Mouse (Mus musculus) embryonic facial prominence, embryonic 10.5 days (tissue): ENCODE results near the gene Rbms1. TPM values are rescaled to one million over a fixed set of nuclear protein-coding genes. Genes with fewer than 3 reads are reported as not detected.

Experiments
- DNase-seq: peaks from one replicate; pipeline ENCODE4 v3.0.0-alpha.2; 2017; ENCODE audit warnings: low spot score
- H3K27ac ChIP-seq: fragments of 300-500 bp; sonication (generic); replicated peaks from 2 replicates; pipeline ENCODE4 v1.5.1; 2016; ENCODE audit warnings: mild to moderate bottlenecking
- H3K27me3 ChIP-seq: fragments of 300-500 bp; sonication (generic); replicated peaks from 2 replicates; pipeline ENCODE4 v1.6.1; 2016; ENCODE audit warnings: low read depth, mild to moderate bottlenecking; ENCODE audit not compliant: poor library complexity, severe bottlenecking
- H3K36me3 ChIP-seq: fragments of 300-500 bp; sonication (generic); replicated peaks from 2 replicates; pipeline ENCODE4 v1.6.1; 2016; ENCODE audit warnings: mild to moderate bottlenecking, moderate library complexity
- H3K4me1 ChIP-seq: fragments of 300-500 bp; sonication (generic); 2 replicates; pipeline ENCODE4 v1.6.1; 2016
- H3K4me3 ChIP-seq: fragments of 300-500 bp; sonication (generic); 2 replicates; pipeline ENCODE4 v1.5.1; 2016; ENCODE audit warnings: mild to moderate bottlenecking, moderate library complexity
- H3K9me3 ChIP-seq: fragments of 300-500 bp; sonication (generic); 2 replicates; pipeline ENCODE4 v1.6.1; 2016; ENCODE audit warnings: mild to moderate bottlenecking
- WGBS: fragments of 180-500 bp; shearing (Covaris S2); methylation state at CpG from one replicate; pipeline ENCODE4 v1.1.7; 2016; 5-methylcytosine and 5-hydroxymethylcytosine counted together
- polyA plus RNA-seq: library from polyadenylated mRNA; unstranded; fragments of >200 nt; fragmentation: Nextera tagmentation; extraction: Ambion mirVana; gene quantifications from 2 replicates; pipeline ENCODE4 v1.2.1, GENCODE M21; 2016

Rbms1 gene
- polyA plus RNA-seq, 1 experiment from 2014 or later, result 106 TPM

DNA sequence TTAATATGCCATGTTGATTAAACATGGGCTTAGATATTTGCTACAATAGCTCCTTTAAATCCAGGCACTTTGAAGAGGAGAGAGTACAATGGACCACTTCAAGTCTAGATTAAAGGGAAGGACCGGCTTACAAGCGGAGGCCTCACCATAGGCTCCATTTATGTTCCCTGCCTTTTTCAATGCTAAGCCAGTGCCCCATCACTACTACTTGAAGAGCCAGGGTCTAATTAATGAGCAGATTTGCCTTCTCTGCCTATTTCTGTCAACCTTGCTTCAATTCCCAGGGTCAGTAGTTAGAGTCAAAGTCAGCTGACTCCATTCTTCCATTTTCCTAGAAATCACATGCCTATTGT is 166.4 kb downstream of the Rbms1 start:
- H3K36me3 ChIP-seq, result peaks cover 43% of the 10 kb centered on the region
- H3K4me3 ChIP-seq, result no peak overlapping the region
- peaks cover 49% of the 10 kb centered on the region for H3K4me1 ChIP-seq
- H3K27ac ChIP-seq, result no peak overlapping the region
- WGBS, result 41% methylated on average over 2 of the region's 2 CpGs
- no peak for DNase-seq
- H3K27me3 ChIP-seq, result peaks cover 61% of the 10 kb centered on the region
- H3K9me3 ChIP-seq, result no peaks in the 10 kb centered on the region

DNA sequence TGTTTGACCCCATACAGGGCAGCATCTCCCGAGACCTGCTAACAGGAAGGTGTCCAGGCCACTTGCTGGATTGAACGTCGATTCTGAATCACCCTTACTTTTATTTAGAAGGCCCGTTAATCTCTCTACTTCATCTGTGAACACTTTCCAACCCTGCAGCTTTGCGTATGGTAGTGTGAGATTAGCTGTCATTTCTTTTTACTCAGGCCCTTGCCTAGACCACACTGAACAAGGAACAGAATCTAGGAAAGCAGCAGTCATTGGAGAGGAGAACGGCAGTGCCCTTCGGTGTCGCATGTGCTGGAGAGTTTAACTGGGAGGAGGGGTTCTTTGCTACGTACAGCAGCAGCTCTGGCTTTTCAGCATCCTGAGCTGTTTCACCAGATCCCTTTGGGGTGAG is 167.1 kb downstream of the Rbms1 start:
- Histone ChIP-seq H3K9me3 (no peaks in the 10 kb centered on the region), H3K36me3 (peaks cover 49% of the 10 kb centered on the region), H3K4me3 (no peak overlapping the region), H3K4me1 (peaks cover 42% of the 10 kb centered on the region), H3K27ac (peak overlapping the region; percentile 10; the same call in 1 of the 2 replicates), H3K27me3 (peaks cover 69% of the 10 kb centered on the region)
- no peak for DNase-seq
- WGBS, result 71% methylated on average over 9 of the region's 9 CpGs

DNA sequence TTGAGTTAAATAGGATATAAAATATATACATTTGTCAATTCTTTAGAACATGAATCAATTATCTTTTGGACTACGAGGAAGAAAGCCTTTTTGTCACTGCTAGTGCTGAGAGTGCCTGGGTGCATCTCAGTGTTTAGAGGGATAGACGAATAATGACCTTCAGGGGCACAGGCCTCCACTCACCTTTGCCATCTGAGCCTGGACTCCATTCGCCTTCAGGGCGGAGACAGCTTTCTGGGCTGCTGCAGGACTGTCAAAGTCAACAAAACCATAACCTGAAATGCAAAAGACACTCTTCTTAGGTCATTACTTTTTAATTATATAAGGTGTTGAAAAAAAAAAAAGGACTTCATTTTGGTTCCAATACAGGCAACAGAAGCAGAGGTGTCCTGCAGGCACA is 170.5 kb downstream of the Rbms1 start:
- H3K4me1 ChIP-seq, result peaks cover 33% of the 10 kb centered on the region
- H3K36me3 ChIP-seq, result peaks cover 73% of the 10 kb centered on the region
- WGBS, result 69% methylated on average over 4 of the region's 4 CpGs
- DNase-seq, result no peak
- no peak overlapping the region for H3K27ac ChIP-seq
- no peak overlapping the region for H3K4me3 ChIP-seq
- no peaks in the 10 kb centered on the region for H3K9me3 ChIP-seq
- peaks cover 58% of the 10 kb centered on the region for H3K27me3 ChIP-seq

DNA sequence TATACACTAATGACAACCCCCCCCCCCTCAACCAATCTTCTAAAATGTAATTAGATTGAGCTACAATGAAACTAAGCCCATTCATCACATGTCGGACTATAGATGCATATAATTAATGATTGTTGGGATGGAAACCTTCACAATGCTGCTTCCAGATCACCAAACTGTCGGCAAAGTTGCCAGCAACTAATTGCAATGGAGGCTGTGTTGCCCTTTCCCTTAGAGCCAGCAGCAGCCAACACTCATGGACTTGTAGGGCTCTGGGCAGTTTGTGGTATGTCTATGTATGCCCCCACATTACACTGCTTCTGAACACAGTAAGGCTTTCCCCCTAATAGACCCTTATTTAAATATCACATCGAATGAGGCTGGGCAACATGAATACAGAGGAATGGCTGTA is 173.9 kb downstream of the Rbms1 start:
- Histone ChIP-seq H3K27me3 (peaks cover 54% of the 10 kb centered on the region), H3K36me3 (peaks cover 59% of the 10 kb centered on the region), H3K4me1 (peaks cover 33% of the 10 kb centered on the region), H3K4me3 (no peak overlapping the region), H3K9me3 (no peaks in the 10 kb centered on the region), H3K27ac (no peak overlapping the region)
- 77% methylated on average over 3 of the region's 3 CpGs for WGBS
- DNase-seq, result no peak

DNA sequence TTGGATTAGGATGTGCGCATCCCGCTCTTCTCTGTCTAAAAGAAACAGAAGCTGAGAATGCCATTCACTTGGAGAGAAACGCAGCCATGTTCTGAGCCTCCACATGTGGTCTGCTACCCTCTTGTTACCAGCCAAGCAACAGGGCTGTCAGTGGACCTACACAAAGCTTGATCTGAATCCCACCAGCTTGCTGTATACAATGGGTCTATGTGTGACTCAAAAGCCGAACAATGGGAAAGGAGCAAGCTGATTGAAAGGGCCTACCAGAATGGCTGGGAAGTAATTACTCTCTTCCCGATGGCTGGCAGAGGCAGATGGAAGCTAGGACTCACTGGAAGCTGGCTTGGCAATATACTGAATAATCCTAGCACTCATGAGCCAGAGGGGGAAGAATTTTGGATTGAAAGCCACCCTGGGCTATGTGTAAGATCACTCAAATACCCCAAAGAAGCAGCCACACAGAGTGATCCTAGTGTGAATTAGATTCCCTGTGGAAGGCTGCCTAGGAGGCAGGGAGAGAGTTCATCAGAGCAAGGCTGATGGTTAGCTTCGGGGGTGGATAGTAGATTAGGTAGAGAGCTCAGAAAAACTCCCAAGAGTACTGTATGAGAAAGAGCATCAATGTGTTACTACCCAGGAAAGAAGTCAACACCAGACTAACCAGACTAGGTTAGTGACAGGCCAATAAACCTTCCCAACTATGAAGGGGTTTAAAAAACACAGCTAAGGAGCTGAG is 174.7 kb downstream of the Rbms1 start:
- 44% methylated on average over 6 of the region's 6 CpGs for WGBS
- H3K4me3 ChIP-seq, result no peak overlapping the region
- H3K9me3 ChIP-seq, result no peaks in the 10 kb centered on the region
- H3K27me3 ChIP-seq, result peaks cover 46% of the 10 kb centered on the region
- H3K27ac ChIP-seq, result peak overlapping the region; percentile 67
- DNase-seq, result no peak
- peaks cover 33% of the 10 kb centered on the region for H3K4me1 ChIP-seq
- H3K36me3 ChIP-seq, result peaks cover 59% of the 10 kb centered on the region

DNA sequence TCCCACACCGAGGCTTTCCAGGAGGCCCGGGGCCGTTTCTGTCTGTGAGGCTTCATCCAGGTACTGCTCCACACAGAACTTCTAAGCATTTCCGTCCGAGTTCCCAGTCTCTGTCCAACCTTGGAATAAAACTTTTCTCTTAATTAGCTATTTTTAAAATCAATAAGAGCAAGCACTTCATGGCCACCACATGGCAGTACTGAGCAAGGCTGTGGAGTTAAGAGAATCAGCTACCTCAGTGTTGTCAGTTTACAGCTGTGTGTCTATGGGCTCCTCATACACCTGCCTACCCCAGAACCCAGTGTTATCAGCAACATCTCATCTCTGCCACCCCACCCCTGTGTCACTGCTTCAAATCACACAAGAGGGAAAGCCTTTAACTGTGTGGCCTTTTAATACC is 175.9 kb downstream of the Rbms1 start:
- H3K9me3 ChIP-seq, result no peaks in the 10 kb centered on the region
- H3K27me3 ChIP-seq, result peaks cover 37% of the 10 kb centered on the region
- H3K4me3 ChIP-seq, result no peak overlapping the region
- peaks cover 33% of the 10 kb centered on the region for H3K4me1 ChIP-seq
- no peak for DNase-seq
- WGBS, result 82% methylated on average over 5 of the region's 5 CpGs
- 0 out of 2 replicates have a peak overlapping the region, but pooled peaks have one; percentile 61 for H3K27ac ChIP-seq
- peaks cover 64% of the 10 kb centered on the region for H3K36me3 ChIP-seq

DNA sequence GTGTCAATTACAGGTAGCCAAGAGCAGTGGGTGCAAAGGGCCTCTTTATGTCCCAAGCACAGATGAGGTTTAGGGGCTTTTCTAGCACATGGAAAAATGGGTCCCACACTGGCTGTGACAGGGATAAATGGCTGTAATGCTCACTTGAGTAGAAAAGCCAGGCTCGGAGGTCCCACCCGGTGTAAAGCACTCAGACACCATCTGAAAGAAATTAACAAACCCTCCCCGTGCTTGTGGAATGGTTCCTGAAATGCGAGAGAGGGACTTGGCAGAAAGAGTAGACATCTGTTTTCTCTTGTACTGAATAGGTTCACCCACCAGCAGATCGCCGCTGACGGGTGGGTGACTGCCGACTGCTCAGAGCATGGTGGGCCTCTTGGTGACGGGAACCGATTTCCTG is 176.7 kb downstream of the Rbms1 start:
- peak; percentile 76 for DNase-seq
- Histone ChIP-seq H3K27ac (peak overlapping the region; percentile 61; the same call in 1 of the 2 replicates), H3K36me3 (peaks cover 66% of the 10 kb centered on the region), H3K4me1 (peaks cover 33% of the 10 kb centered on the region), H3K4me3 (no peak overlapping the region), H3K9me3 (no peaks in the 10 kb centered on the region), H3K27me3 (peaks cover 29% of the 10 kb centered on the region)
- WGBS, result 31% methylated on average over 10 of the region's 10 CpGs

DNA sequence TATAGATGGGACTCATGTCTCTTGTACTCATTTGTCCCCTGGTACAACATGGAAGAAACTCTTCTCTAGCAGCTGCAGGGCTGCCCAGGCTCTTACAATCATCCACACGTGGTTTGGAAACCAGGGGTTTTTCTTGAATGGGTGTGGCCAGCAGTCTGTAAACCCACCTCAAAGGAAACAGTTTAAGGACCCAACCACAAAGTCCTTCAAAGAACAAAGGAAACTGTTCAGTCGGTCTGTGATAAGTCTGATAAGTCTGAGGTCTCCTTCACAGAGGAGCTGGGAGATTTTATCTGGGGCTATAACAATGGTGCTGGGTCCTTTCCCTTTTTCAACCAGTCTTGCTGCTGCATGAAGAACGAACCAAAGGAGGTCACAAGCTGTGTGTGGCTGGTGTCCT is 188.5 kb downstream of the Rbms1 start:
- H3K4me1 ChIP-seq, result peaks cover 1% of the 10 kb centered on the region
- 57% methylated on average over 3 of the region's 3 CpGs for WGBS
- H3K27ac ChIP-seq, result no peak overlapping the region
- DNase-seq, result no peak
- H3K36me3 ChIP-seq, result peaks cover 99% of the 10 kb centered on the region
- H3K9me3 ChIP-seq, result peaks cover 12% of the 10 kb centered on the region
- H3K4me3 ChIP-seq, result no peak overlapping the region
- H3K27me3 ChIP-seq, result no peaks in the 10 kb centered on the region

DNA sequence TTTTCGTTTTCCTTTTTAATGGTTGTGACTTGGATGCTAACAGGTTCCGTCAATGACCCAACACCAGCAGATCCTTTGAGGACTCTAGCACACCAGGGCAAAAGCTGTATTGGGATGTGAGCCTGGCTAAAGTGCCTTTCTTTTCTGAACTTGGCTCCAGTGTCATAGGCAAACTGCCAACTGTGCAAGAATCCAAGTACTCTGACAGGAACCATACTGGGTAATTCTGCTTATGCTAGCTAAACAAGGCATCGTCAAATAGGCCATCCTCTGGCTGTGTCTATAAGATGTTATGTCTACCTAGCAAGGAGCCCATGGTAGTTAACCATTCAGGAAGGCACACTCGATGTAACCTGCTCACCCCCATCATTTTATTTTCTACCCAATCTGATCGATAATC is 189.4 kb downstream of the Rbms1 start:
- no peak for DNase-seq
- Histone ChIP-seq H3K9me3 (peaks cover 12% of the 10 kb centered on the region), H3K36me3 (peaks cover 99% of the 10 kb centered on the region), H3K4me3 (no peak overlapping the region), H3K27me3 (no peaks in the 10 kb centered on the region), H3K4me1 (peaks cover 4% of the 10 kb centered on the region), H3K27ac (no peak overlapping the region)
- 91% methylated on average over 5 of the region's 5 CpGs for WGBS

DNA sequence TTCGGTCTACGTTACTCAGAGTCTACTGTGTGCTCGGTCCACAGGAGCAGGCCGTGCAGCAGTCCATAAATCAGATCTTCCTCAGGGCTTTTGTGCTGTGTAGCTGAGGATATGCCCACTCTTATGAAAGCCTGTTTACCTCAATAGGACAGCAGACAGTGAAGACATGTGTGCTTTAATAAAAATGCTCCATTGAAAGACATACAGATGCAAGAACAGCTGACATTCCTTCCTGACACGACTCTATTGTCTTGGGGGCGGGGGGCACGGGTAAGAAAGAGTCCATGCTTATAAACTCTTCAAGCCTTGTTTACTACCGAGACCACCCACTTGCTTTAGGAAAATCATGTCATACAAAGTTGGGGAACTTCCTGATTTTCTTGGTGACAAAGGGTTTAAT is 196.6 kb downstream of the Rbms1 start:
- Histone ChIP-seq H3K4me3 (no peak overlapping the region), H3K27ac (no peak overlapping the region), H3K27me3 (no peaks in the 10 kb centered on the region), H3K9me3 (peaks cover 7% of the 10 kb centered on the region), H3K4me1 (peaks cover 4% of the 10 kb centered on the region), H3K36me3 (peaks cover 88% of the 10 kb centered on the region)
- WGBS, result 84% methylated on average over 8 of the region's 8 CpGs
- DNase-seq, result no peak

DNA sequence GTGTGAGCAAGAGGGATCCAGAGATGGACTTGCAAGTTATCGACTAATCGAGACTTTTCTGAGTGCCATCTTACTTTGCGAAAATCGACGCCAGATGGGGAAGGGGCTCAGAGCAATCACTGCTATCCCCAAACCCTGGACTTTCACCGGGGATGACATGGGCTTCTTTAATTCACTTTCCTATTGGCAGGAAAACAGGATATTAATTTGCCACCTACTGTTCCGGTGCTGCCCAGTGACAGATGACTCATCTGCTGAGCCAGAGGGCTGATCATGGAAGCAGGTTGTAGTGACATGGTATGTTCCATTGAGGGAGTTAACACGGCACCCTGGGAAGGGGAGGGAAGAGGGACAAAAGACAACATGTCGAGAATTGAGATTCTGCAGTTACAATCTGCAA is 206.8 kb downstream of the Rbms1 start:
- Histone ChIP-seq H3K27me3 (no peaks in the 10 kb centered on the region), H3K9me3 (no peaks in the 10 kb centered on the region), H3K4me3 (no peak overlapping the region), H3K27ac (no peak overlapping the region), H3K4me1 (no peaks in the 10 kb centered on the region), H3K36me3 (peaks cover 69% of the 10 kb centered on the region)
- no peak for DNase-seq
- 92% methylated on average over 9 of the region's 9 CpGs for WGBS

DNA sequence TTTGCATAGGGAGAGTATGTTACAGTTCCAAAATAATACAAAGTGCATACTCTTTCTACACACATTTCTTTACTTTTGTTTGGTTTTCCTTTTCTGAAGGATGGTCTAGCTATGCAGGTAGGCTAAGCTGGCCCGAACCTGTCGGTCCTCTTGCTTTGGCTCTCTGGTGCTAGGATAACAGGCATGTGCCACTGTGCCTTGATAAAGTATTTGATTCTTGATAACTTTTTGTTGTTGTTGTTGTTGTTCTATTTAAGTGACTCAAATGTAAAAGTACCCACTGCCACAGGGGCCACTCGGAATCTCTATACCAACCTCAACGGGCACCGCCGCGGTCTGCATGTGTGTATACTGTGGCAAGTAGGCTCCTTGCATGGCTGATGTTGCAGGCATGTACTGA is 207.9 kb downstream of the Rbms1 start:
- Histone ChIP-seq H3K9me3 (no peaks in the 10 kb centered on the region), H3K4me1 (no peaks in the 10 kb centered on the region), H3K27me3 (no peaks in the 10 kb centered on the region), H3K36me3 (peaks cover 58% of the 10 kb centered on the region), H3K4me3 (no peak overlapping the region), H3K27ac (no peak overlapping the region)
- no peak for DNase-seq
- 94% methylated on average over 7 of the region's 7 CpGs for WGBS

DNA sequence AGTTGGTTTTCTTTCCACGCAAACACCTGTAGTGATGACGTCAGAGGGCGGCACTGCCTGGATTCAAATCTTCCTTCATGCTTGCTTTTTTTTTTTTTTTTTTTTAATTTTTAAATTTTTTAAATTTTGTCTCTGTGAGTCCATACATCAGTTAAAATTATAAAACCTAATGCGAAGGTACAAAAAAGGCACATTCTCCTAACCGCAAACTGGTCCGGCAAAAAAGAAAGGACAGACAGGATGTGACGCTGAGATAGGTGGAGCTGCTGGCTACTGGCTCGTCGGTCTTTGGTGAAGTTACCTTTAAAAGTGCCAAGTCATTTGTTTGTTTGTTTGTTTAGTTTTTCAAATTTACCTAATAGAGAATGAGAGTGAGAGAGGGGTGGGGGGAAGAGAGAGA is 211.7 kb downstream of the Rbms1 start:
- no peak overlapping the region for H3K27ac ChIP-seq
- H3K4me3 ChIP-seq, result no peak overlapping the region
- DNase-seq, result no peak
- 0 out of 2 replicates have a peak, but pooled peaks cover 8% of the 10 kb centered on the region for H3K4me1 ChIP-seq
- no peaks in the 10 kb centered on the region for H3K27me3 ChIP-seq
- 93% methylated on average over 9 of the region's 9 CpGs for WGBS
- H3K36me3 ChIP-seq, result peaks cover 47% of the 10 kb centered on the region
- no peaks in the 10 kb centered on the region for H3K9me3 ChIP-seq
